Mouse (Mus musculus) T-helper 1 cell (primary cell): ENCODE results near the gene Nelfcd.

Experiments
- in situ Hi-C: fragments of 300-600 bp; cut with MboI, MseI; formaldehyde crosslinking; loops from one replicate; pipeline ENCODE4 v1.15.1; 2025; ENCODE audit warnings: high pct_unique_total_duplicates

Nelfcd gene

DNA sequence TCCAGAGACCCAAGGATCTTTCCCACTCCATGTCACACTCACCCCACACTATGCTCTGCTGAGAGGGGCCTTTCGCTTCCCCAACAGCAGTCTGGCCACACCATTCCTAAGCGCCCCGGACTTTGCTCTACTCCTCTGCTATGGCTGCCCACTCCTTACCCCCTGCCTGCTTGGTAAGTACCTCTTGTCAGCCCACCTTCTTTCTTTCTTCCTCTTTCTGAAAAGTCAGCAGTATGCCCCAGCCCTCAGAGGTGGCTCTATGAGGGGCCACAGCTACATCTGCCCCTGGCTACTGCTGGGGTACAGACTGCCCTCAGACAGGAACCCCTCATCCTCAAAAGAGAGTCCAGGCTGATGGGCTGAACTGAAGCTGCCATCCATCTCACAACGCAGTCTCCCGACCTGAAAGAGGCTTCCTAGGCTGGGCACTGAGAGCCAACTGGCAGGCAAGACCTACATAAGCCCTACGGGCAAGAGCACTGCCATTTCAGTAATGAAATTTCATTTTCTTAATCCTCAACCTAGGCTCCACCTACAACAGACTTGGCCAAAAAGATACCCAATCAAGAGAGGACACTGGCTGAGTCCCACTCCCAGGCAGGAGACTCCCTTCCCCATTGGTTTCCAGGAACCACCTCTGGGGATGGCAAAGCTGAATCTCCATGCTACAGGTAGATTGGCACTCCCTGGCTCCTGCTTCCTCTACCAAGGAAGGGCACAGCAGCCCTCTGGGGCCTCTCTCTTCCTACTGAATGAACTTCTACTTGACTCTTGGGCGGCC is 21.5 kb downstream of the Nelfcd start:
- in situ Hi-C loops = loop anchor here (5.0 kb wide), 1 partner anchor 35 kb away; the partner anchor contains the start of gene Prelid3b

DNA sequence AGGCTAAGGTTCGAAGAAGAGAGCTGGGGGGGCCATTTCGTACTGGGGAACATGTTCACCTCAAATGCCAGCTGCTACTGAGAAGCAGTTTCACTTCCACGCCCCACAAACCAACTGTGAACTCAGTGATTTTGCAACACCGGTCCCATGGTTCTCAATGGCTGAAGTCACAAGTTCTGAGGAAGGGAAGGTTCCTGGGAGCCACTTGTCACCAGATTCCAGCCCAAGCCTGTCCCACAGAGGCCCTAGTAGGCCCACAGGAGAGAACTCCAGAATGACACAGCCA is 22.0 kb downstream of the Nelfcd start:
- in situ Hi-C loops = loop anchor here (5.0 kb wide), 1 partner anchor 35 kb away; the partner anchor contains the start of gene Prelid3b

DNA sequence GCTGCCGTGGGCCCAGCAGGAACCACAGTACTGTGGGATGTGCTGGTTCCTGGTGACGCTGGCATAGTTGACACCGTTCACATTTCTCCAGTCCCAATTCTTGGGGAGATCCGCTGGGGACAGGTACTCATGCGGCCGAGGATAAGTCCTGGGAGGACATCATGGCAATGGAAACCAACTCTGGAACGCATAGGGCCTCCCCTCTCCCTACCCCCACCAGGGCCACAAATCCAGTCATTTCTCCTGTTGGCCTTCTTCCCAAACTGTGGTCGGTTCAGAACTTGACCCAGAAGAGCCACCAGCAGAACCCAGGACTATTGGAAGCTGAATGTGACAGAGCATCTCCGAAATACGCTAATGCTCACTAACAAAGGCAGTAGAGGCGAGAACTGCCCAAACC is 22.6 kb downstream of the Nelfcd start:
- in situ Hi-C loops = loop anchor here (5.0 kb wide), 1 partner anchor 34 kb away; the partner anchor contains the start of gene Prelid3b

DNA sequence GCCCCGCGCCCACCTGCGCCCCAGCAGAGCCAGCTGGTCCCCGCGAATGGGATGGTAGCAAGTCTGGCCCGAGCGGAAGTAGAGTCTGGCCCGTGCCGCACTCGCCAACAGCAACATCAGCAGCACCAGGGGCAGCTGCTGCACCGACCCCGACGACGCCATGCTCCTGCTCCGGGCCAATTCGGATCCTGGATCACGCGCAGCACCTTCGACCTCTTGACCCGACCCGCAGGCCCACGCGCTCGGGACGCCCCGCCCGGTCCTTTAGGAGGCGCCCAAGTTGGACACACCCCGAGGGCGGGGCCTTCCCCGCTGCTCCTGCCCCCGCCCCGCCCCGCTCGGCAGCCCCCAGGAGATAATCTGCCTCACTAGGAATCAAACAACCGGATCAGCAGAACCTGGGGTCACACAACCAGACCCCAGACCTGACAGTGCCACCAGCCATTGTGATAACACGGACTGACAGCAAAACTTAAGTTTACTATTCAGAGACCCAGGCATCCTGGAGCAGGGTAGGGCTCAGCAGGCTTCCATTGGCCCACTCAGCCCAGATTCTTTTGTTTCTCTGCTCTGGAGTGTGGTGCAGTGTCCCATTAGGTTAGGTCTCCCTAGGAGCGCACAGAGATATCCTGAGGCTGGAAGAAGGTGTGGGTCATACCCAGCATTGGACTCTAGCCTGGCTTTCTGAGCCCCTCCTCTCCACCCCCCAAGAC is 23.3 kb downstream of the Nelfcd start, which contains the start of gene Ctsz:
Gene Ctsz (minus strand): TSS at position 303 of the 713 bp plus-strand sequence.
- in situ Hi-C loops = loop anchor here (5.0 kb wide), 1 partner anchor 33 kb away; the partner anchor contains the start of gene Prelid3b

DNA sequence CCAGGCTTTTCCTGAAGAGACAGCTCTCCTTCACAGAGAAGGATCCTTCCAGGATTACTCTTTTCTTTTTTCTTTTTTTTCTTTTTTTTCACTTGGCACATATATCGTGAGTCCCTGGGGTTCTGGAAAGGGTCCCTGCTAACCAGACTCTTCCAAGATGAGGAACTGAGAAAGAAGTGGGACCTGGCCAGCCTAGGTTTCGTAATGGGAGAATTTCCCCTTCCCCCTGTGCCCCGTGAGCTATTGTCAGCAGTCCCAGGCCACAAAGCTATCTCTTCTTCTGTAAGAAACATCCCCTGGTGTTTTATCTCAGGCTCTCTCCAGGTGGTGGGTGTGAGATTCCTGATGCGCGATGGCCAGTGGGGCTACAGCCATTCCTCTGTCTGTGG is 23.8 kb downstream of the Nelfcd start:
- in situ Hi-C loops = loop anchor here (5.0 kb wide), 1 partner anchor 33 kb away; the partner anchor contains the start of gene Prelid3b

DNA sequence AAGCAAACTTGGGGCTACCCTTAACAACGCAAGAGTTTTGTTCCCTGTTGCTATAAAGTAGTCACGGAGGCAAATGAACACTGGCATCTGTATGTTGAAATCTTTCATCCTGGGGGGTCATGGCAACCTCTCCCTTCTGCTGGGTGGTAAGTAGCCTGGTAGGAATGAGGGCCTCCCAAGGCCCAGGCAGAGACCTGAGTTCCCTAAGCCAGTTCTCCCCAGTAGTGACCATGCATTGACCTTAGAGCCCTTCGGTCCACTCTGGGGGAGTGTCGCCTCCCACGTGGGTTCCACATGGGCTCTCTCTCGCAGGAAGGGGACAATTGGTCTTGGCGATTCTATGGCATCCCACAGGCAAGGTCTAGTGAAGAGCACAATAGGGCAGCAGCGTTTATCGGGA is 24.4 kb downstream of the Nelfcd start:
- in situ Hi-C loops = loop anchor here (5.0 kb wide), 1 partner anchor 32 kb away; the partner anchor contains the start of gene Prelid3b

DNA sequence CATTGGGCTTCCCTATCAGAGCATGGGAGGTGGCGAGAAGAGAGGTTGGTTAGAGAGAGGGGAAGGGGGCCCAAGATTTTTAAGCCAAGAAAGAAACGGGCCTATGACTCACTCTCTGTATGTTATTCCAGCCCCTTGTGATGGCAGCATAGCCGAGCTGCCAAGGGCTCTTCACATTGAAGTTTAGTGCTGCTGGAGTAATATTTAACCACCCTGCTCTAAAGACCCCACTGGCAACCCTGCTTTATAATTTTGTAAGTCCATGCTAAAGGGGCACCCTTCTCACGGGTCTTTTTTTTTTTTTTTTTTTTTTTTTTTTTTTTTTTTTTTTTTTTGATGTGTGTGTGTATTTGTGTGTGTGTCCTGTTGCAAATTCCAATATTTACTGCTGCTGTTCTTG is 26.3 kb downstream of the Nelfcd start:
- in situ Hi-C loops = no loop called here

DNA sequence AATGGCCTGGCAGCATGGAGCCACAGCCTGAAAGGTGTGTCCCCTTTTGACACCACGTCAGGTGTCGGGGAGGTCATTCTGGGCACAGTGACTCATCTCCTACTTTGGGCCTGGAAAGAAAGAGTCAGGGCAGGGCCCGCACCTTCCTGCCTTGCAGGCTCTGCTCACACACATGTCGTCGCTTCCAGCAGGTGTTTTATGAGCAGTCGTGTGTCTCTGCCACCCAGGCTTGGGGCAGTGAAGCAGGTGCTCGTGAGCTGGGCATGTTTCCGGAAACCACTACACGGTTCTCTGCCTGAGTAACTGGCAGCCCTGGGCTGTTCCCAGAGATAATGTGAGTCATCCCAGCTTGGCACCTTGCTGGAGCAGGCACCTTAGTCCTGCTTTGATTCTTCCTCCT is 26.9 kb downstream of the Nelfcd start:
- in situ Hi-C loops = no loop called here

DNA sequence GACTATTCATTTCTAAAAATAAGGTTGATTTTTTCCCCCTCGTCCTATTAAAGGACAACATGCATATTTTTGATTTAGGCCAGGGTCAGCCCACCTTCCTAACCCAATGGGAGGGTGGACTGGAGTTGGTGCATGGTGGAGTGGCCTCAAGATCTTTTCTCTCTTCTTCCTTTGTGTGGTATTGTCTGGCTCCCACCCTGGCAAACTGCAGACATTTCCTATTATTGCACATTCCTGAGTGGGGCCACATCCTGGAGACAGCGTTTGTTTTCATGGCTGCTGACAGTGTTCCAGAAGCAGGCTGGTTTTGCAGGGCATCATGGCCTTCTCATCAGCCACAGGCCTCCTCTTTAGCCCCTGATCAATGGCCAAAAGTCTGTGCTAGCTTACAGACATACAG is 27.4 kb downstream of the Nelfcd start:
- in situ Hi-C loops = no loop called here

DNA sequence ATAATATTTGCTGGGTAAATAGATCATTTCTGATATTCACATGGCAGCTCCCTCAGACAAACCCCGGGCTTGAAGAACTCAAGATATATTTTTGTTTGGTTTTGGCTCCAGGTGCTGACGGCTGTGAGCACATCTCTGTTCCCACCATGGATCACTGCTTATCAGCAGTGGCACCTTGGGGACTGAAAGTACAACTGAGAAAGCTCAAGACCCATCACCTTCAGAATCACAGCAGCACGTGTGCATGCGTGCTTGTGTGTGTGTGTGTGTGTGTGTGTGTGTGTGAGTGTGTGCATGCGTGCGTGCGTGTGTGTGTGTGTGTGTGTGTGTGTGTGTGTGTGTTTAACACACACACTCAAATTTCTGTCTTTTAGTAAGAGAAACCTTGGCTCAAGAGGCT is 28.8 kb downstream of the Nelfcd start:
- in situ Hi-C loops = no loop called here

DNA sequence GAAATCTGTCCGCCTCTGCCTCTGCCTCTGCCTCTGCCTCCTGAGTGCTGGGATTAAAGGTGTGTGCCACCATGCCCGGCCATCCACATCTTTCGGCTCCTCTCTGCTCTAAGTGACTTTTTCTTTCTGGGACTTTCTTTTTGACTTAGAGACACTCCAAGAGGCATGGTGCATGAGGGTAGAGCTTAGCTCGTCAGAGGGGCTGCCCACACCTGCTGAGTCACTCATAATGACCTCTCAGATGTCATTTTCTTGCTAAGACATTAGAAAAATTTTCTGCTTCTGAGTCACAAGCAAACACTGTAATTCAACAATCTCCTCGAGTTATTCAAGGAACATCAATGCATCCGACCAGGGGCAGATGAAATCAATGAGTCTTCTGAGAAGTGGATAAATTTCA is 29.4 kb downstream of the Nelfcd start:
- in situ Hi-C loops = no loop called here

DNA sequence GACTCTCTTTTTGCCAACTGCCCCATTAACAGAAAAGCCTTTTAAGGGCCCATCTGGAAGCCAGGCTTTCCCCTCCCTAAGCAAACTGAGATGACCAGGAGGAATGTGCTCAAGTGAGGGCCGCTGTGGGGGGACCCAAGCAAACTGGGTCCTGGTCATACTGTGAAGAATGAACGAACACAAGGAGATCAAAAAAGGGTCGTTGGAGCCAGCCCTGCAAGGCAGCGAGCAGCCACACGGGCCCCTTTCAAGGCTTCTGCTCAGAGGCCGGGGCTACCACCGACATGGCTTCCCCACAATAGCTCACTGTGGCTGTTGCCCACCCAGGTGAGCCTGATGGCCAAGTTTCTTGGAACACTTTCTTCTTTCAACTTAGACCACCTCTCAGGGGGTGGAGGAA is 30.9 kb downstream of the Nelfcd start:
- in situ Hi-C loops = no loop called here

DNA sequence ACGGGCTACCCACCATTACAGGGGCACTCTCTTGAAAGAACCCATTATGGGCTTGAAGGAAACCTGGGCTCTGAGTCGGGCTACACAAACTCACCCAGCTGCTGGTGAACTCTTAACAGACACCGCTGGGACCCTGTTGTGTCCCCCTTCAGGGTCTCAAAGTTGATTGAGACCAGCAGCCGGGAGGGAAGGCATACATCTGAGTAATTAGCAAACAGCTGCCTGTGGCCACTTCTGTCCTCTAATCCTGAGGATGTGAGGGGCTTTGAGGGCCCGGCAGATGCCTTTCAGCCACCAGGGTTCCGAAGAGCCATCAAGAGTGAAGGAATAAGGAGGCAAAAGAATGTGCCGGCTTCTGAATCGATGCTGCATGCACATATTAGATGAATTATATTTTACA is 31.3 kb downstream of the Nelfcd start:
- in situ Hi-C loops = no loop called here

DNA sequence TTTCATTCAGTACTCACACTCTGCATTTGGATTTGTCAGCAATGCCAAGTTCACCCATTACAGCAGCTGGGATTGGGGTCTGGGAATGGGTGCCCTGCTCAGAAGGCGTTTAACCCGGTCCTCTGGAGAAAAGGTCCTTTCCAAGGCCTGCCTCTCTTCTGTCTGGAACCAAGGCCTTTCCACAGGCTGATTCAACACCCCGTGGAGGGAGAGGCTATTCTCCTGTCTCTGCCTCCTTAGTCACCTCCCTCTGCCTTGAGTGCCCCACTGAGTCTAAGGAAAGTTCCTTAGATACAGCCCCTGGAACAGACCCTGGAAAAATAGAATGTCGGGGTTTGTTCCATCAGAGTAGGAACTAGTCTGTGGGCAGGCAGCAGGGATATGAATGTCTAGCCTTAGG is 32.8 kb downstream of the Nelfcd start:
- in situ Hi-C loops = no loop called here

DNA sequence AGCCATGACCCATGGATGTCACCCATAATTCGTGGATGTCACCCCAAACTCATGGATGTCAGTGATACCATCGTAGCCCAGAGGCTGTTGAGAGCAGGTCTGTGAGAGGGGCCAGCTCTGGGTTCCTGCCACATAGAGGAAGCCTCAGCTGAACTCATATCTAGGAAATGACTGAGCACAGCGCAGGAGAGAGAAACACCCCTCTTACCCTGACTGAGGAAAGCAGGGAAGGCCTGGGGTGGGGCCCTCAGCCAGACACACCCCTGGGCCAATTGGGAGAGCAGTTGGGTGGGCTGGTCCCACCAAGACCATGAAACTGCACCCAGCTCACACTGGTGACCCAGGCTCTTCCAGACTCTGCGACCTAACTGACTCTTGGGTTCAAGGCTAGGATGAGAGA is 34.7 kb downstream of the Nelfcd start, which contains the start of gene Tubb1:
Gene Tubb1 (plus strand): TSS at position 343 of the 400 bp plus-strand sequence.
- in situ Hi-C loops = loop anchor here (10.0 to 25.0 kb wide), 2 partner anchors 126 to 788 kb away; partner anchors contain the start of gene Rab22a

DNA sequence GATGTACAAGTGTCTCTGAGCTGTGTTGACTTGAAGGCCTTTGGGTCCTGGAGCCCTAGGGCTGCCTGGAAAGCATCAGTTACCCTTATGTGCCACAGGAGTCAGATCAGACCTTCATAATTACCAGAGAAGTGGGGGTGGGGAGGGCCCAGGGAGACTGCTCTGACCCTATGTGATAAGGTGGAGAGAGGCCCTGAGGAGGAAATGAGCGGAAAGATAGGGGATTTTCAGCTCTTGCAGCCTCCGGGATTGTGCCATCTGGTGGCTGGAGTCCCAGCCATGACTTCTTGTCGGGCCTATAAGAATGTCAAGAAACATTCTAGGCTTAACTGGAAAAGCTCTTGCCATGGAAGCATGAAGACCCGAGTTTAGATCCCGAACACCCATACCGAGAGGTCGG is 38.1 kb downstream of the Nelfcd start:
- in situ Hi-C loops = loop anchor here (10.0 to 25.0 kb wide), 2 partner anchors 129 to 791 kb away; partner anchors contain the start of gene Rab22a

DNA sequence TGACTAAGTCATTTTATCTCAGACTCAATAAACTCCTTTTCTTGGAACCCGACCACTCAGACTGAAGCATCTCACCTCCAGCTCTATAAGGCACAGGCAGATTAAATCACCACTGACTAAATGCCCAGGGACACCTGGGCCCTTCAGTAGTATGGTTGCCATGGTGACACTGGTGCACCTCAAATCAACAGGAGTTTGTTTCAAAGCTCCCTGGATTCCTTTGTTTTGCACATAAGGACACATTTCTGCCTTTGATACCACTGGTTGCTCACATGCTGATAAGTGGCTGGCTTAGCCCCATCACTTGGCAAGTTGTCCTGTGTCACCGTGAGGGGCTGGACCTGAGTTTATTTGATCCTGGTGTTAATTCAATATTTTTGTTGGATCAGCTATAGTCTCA is 43.8 kb downstream of the Nelfcd start:
- in situ Hi-C loops = loop anchor here (10.0 to 25.0 kb wide), 2 partner anchors 135 to 797 kb away; partner anchors contain the start of gene Rab22a

DNA sequence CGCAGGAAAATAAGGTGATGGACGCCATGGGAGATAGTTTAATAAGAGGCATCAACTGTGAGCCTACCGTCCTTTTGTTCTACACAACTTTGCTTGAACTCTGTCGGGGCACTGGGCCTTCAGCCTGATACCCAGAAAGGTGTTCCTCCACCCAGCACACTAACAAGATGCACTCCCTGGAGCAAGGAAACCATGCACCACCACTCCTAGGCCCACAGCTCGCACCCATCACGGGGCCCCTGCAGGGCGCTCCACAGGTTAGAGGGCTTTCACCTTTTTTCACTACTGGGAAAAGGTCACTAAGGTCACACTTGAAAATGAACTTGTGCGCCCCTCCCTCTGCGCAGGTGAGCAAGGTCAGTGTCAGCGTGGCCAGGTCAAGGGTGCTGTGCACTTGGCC is 47.8 kb downstream of the Nelfcd start:
- in situ Hi-C loops = loop anchor here (25.0 kb wide), 1 partner anchor 801 kb away; the partner anchor contains the start of gene Rab22a

DNA sequence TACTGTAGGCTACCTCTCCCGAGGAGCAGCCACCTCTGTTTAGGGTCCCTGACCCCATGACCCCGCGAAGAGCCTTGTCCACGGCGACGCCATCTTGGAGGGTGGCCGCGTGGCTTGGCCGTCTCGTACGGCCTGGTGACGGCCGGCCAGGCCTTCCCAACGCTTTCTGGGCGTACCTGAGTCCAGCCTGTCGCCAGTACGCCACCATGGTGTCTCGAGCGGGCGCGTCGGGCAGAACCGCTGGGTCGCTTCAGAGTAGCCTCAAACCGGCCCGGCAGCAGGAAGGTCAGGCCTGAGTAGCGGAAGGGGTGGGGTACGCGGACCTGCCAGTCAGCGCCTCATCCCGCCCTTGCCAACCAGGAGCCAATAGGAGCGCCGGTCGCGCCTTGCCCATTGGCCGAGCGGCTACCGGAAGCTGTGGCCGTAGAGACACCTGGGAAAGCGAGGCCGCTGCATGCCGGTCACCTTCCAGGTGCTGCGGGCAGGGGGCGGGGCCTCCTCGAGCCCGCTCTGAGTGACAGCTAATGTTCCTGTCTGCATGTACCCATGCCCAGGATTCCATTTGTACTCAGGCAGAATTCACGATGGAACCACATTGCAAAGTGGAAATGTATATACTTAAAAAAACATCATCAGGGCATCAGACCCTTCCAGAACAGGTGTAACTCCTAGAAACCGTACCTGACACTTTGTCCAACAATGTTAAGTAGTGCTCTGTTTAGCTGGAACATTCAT is 48.4 kb downstream of the Nelfcd start, which contains the start of gene Atp5e:
Gene Atp5e (minus strand): TSS at position 317 of the 735 bp plus-strand sequence.
- in situ Hi-C loops = loop anchor here (25.0 kb wide), 1 partner anchor 802 kb away; the partner anchor contains the start of gene Rab22a

DNA sequence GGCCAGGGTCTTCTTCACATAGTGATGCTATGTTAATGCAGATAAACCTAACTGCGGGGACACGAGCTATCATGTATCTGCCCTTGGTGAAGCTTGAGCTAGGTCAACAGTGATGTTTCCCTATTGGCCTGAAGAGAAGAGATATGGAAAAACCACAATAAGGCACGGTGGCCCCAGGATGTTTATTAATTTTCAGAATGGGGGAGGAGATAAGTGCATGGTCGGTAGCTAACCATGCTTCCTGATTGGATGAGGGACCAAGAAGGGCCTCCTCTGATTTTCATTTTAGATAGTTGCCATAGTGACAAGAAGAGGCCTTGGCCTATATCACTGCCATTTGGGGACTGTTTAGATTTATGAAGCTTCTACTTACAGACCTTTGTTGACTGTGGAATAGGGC is 54.7 kb downstream of the Nelfcd start:
- in situ Hi-C loops = loop anchor here (5.0 to 25.0 kb wide), 2 partner anchors 33 to 808 kb away; partner anchors contain the start of genes Ctsz and Rab22a

DNA sequence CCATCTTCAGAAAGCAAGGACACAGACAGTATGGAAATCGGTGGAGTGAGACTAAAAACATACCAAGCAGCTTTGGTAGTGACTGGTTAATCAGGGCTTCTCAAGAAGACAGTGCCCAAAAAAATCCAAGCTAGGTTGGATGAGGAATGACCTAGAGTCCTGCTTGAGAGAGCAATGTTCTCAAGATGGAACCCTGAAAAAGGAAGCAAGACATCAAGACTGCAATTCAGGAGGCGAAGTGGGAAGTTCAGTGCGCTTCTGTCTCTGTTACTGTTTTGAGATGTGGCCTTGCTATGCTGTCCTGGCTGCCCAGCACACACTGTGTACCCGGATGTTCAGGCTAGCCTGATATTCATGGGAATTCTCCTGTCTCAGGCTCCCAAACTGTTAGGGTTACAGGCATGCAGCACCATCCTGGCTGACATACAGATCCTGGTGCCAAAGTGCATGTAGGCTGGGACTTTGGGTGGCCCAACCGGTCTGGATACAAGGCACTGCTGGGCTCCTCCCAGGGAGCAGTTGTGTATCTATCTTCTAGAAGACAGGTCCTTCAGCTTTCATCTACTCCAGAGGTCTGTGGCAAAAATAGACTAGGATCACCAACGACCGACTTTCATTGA is 55.3 kb downstream of the Nelfcd start:
- in situ Hi-C loops = loop anchor here (5.0 to 25.0 kb wide), 2 partner anchors 34 to 809 kb away; partner anchors contain the start of genes Ctsz and Rab22a
